Mouse (Mus musculus) lung, adult 2 months (tissue): ENCODE measurements around the gene Arhgef19. TPM values are rescaled to one million over a fixed set of nuclear protein-coding genes. Genes with fewer than 3 reads are reported as not detected.

Source experiments
- DNase-seq: peaks from one replicate; pipeline ENCODE4 v3.0.0; 2022
- H3K4me1 ChIP-seq: fragments of 200-500 bp; 2 replicates; pipeline ENCODE4 v1.6.1; 2011; ENCODE audit warnings: low read length; ENCODE audit not compliant: control insufficient read depth, insufficient read depth
- H3K4me3 ChIP-seq: fragments of 200-500 bp; replicated peaks from 2 replicates; pipeline ENCODE3; 2011; ENCODE audit warnings: low read depth, mild to moderate bottlenecking, control low read depth, low read length; ENCODE audit errors: extremely low read depth
- CTCF ChIP-seq: fragments of 200-500 bp; IDR thresholded peaks from 2 replicates; pipeline ENCODE4 v1.5.1; 2011; ENCODE audit warnings: mild to moderate bottlenecking, low read length, control low read depth; ENCODE audit not compliant: insufficient read depth
- POLR2A ChIP-seq: fragments of 200-500 bp; IDR thresholded peaks from 2 replicates; pipeline ENCODE4 v1.6.1; 2011; ENCODE audit warnings: low read depth, mild to moderate bottlenecking, control low read depth, low read length, borderline replicate concordance; ENCODE audit errors: extremely low read depth
- WGBS: fragments of 180-500 bp; shearing (Covaris S2); methylation state at CpG from one replicate; pipeline ENCODE4 v1.1.7; 2018; 5-methylcytosine and 5-hydroxymethylcytosine counted together
- polyA plus RNA-seq: library from polyadenylated mRNA; depleted of rRNA; stranded (reverse); fragments of >200 nt; gene quantifications from 2 replicates; pipeline ENCODE4 v1.2.3, GENCODE M21; 2012

Arhgef19 gene
- polyA plus RNA-seq, 1 experiment, result 15.3 TPM

DNA sequence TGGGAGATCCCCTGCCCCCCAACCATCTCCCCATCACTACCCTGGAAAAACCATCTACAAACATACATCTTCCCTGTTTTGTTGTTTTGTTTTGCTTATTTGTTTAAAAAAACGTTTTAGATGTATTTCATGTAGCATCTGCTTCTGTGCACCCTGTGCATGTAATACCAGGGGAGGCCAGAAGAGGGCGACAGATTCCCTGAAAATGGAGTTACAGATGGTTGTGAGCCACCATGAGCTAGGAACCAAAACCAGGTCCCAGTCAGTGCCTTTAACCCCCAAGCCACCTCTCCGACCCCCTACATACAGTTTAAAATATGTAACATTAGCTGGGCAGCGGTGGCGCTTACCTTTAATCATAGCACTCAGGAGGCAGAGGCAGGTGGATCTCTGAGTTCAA lies 18.1 kb downstream of the Arhgef19 start:
- Histone ChIP-seq H3K4me1 (no peaks in the 10 kb centered on the region), H3K4me3 (no peak overlapping the region)
- TF ChIP-seq POLR2A (no peak), CTCF (peak; percentile 45)
- WGBS, result 72% methylated on average over 5 of the region's 5 CpGs
- no peak for DNase-seq

DNA sequence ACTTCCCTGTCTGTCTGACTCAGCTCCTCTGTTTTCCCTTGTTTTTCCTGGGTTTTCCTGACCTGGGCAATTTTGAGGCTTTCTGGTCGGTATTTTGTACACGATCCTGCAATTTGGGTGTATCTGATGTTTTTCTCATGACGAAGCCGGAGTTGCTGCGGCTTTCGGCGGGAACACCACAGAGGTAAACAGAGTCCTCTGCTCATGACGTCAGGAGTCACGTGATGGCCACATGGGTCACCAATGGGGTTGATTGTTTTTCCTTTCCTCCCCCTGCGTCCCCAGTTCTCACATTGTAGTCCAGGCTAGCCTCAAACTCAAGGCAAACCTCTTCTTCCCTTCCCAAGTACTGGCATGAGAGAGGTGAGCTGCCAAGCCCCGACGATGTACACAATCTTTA lies 20.1 kb downstream of the Arhgef19 start:
- no peak for DNase-seq
- TF ChIP-seq POLR2A (no peak), CTCF (no peak)
- Histone ChIP-seq H3K4me3 (no peak overlapping the region), H3K4me1 (no peaks in the 10 kb centered on the region)
- 66% methylated on average over 12 of the region's 12 CpGs for WGBS

DNA sequence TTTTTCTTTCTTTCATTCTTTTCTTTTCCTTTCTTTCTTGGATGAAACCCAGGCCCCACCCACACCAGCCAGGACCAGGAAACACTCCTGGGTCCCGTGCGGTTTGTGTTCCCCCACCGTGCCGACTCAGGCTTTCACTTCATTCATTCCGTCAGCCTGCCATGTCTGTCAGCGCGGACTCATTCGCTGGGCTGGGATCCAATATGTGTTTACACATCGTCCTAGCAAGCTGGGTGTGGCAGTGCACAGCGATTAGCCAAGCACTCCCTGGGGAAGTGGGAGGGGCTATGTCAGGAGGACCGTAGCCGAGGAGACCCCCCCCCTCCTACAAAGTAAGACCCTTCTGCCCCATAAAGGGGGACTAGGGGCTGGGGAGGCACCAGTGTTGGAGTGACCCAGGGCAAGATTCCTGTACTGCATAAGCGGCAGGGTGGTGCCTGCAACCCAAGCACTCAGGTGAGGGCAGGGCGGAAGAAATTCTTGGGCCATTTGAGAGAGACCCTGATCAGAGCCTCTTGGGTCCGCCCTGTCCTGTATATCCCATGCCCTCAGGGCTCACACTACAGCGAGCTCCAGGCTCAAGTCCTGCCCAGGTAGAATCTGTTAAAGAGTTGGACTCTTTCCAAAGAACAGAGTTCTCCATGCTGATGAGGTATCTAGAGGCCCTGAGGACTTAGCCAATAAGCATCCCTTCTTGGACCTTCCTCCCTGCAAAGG lies 20.9 kb downstream of the Arhgef19 start:
- TF ChIP-seq POLR2A (no peak), CTCF (no peak)
- H3K4me3 ChIP-seq, result peak overlapping the region; percentile 25
- no peaks in the 10 kb centered on the region for H3K4me1 ChIP-seq
- DNase-seq, result peak; percentile 54
- 24% methylated on average over 16 of the region's 16 CpGs for WGBS

DNA sequence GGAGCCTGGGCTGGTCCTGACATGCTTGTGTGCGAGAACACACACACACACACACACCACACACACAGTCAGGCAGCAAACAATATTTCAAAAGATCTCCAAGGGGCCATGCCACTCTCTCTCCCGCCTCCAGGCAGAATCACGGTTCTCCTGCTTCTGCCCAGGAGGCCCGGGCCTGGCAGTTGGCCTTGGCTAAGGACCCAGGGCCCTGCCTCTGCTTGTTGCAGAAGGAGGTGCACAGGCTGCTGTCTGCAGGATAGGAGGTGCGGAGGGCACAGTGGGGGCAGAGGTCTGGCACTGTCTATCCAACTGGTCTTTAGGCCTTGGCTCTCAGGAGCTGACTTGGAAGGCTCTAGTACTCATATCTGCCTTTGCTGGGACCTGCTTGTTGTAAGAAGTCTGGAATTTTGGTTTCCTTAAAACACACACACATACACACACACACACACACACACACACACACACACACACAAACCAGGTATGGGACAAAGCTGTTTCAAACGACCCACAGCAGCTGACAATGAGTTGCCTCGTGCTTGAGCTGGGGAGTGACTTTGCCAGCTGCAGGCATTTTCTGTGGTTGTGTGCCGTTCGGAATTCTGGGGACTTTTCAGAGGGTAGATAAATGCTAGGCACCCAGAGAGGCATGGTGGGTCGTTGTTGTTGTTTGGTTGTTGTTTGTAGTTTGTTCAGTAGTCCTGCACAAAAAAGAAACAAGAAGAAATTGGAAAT lies 23.8 kb downstream of the Arhgef19 start:
- H3K4me1 ChIP-seq, result no peaks in the 10 kb centered on the region
- no peak overlapping the region for H3K4me3 ChIP-seq
- TF ChIP-seq CTCF, result no peak
- TF ChIP-seq POLR2A, result no peak
- WGBS, result 77% methylated on average over 10 of the region's 10 CpGs
- no peak for DNase-seq

DNA sequence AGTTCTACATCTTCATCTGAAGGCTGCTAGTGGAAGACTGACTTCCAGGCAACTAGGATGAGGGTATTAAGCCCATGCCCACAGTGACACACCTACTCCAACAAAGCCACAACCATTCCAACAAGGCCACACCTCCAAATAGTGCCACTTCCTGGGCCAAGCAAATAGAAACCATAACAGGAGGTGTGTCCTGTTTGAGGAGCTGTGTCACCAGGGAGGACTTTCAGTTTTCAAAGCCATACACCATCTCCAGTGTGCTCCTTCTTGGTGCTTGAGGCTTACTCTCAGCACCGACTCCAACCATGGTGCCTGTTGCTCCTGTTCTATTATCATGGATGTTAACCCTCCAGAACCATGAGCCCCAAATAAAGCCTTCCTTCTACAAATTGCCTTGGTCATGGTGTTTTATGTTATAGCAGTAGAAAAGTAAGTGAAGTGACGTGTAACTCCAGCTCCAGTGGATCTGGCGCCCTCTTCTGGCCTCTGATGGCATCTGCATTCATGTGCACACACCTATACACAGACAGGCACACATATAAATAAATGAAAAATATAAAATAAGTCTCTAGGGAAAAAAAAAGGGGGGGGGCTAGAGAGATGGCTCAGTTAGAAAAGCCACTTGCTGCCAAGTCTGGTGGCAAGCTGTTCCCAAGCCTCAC lies 26.8 kb downstream of the Arhgef19 start:
- Histone ChIP-seq H3K4me1 (no peaks in the 10 kb centered on the region), H3K4me3 (no peak overlapping the region)
- TF ChIP-seq CTCF (0 out of 2 replicates have a peak, but pooled peaks have one; percentile 22), POLR2A (no peak)
- DNase-seq, result no peak
- WGBS, result 89% methylated on average over 3 of the region's 3 CpGs

DNA sequence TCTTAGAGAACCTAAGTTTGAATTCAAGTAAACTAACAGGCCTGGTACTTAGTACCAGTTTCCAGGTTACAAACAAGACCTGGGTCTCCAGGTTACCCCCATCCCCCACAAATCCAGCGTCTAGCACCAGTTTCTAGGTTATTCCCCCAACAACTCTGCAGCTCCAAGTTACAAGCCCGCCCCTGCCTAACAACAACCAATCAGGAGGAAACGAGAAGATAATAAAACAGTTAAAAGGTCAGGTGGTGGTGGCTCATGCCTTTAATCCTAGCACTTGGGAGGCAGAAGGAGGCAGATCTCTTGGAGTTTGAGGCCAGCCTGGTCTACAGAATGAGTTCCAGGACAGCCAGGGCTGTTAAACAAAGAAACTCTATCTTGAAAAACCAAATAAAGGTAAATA lies 28.0 kb downstream of the Arhgef19 start:
- Histone ChIP-seq H3K4me1 (peaks cover 10% of the 10 kb centered on the region), H3K4me3 (no peak overlapping the region)
- 76% methylated on average over 3 of the region's 3 CpGs for WGBS
- no peak for TF ChIP-seq POLR2A
- no peak for TF ChIP-seq CTCF
- no peak for DNase-seq

DNA sequence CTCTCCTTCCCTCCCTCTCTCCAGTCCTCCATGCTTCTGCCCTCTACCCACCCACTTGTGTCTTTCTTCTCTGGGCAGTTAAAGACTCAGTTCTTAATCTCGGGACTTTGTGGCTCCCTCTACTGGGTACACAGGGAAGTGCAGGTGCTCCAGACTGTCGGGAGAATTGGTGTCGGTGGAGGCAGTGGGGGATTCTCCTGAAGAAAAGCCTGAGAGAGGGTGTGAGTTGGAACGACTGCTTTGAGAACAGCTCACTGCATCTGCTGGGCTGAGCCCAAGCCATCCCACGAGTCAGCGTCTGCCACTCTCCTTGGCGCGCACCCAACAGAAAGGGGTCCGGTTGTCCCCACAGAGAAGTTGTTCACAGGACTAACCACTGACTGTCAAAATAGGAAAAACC lies 28.5 kb downstream of the Arhgef19 start:
- H3K4me1 ChIP-seq, result peaks cover 13% of the 10 kb centered on the region
- 32% methylated on average over 9 of the region's 9 CpGs for WGBS
- H3K4me3 ChIP-seq, result no peak overlapping the region
- peak; percentile 68 for DNase-seq
- TF ChIP-seq CTCF (peak; percentile 72), POLR2A (no peak)

DNA sequence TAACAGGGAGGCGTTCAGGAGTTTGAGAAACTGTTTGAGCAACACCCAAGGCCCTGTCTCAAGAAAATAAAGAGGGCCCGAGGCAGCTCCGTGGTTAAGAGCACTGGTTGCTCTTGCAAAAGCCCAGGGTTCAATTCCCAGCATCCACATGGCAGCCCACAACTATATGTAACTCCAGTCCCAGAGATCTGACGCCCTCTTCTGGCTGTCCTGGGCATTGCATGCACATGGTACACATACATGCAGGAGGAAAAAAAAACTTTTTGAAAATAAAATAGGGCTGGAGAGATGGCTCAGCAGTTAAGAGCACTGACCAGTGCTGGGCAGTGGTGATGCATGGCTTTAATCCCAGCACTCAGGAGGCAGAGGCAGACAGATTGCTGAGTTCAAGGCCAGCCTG lies 29.1 kb downstream of the Arhgef19 start:
- Histone ChIP-seq H3K4me3 (no peak overlapping the region), H3K4me1 (peaks cover 15% of the 10 kb centered on the region)
- DNase-seq, result no peak
- WGBS, result 79% methylated on average over 4 of the region's 4 CpGs
- TF ChIP-seq CTCF, result no peak
- TF ChIP-seq POLR2A, result no peak

DNA sequence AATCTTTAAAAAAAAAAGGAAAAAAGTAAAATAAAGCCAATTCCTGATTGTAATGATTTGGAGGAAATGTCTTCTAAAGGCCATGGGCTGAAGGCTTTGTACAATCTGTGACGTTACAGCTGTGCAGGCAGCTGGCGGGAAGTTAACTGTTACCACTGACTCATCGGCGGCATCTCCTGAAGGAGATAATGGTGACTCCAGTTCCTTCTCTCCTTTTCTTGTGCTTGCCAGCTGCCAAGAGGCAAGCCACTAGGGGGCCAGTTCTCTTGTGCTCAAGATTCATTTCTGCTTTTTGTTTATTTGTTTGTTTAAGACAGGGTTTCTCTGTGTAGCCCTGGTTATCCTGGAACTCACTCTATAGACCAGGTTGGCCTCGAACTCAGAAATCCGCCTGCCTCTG lies 29.8 kb downstream of the Arhgef19 start:
- TF ChIP-seq POLR2A (no peak), CTCF (no peak)
- DNase-seq, result no peak
- H3K4me1 ChIP-seq, result peaks cover 15% of the 10 kb centered on the region
- no peak overlapping the region for H3K4me3 ChIP-seq
- WGBS, result 60% methylated on average over 6 of the region's 6 CpGs
